Mouse (Mus musculus) layer of hippocampus, postnatal 25 days (tissue): Measurements from ENCODE around the gene Actl7a. TPM values are rescaled to one million over a fixed set of nuclear protein-coding genes. Genes with fewer than 3 reads are reported as not detected.

ENCODE experiments used
- DNase-seq, 2 experiments: peaks; one replicate each; pipeline ENCODE4 v3.0.0; 2022; ENCODE audit warnings: mixed read lengths in 2 of 2, low spot score in 1 of 2; ENCODE audit errors: extremely low spot score in 1 of 2
- total RNA-seq, 2 experiments: library from RNA; stranded (reverse); gene quantifications; 2 replicates each; pipeline ENCODE4 v1.2.3; 2021

Gene Actl7a
- not detected for total RNA-seq

GRCm38 (mm10) chr4:56743363-56744195, at the start of gene Actl7a:
TSS of gene Actl7a (plus strand) at chr4:56743413.
- no peak for DNase-seq

- DNase-seq, result no peak
Measured at GRCm38 (mm10) chr4:56696401-56696800, 46.8 kb upstream of the Actl7a start.

- no peak for DNase-seq
Measured at GRCm38 (mm10) chr4:56698671-56699070, 44.5 kb upstream of the Actl7a start.

GRCm38 (mm10) chr4:56702234-56702633, 41.0 kb upstream of the Actl7a start:
- DNase-seq, result no peak

- no peak for DNase-seq
Measured at GRCm38 (mm10) chr4:56713155-56713554, 30.1 kb upstream of the Actl7a start.

- DNase-seq, result no peak
Measured at GRCm38 (mm10) chr4:56716801-56717200, 26.4 kb upstream of the Actl7a start.

GRCm38 (mm10) chr4:56717932-56718331, 25.3 kb upstream of the Actl7a start:
- no peak for DNase-seq

- DNase-seq, result no peak
Measured at GRCm38 (mm10) chr4:56718573-56719442, 24.4 kb upstream of the Actl7a start.

- no peak for DNase-seq
Measured at GRCm38 (mm10) chr4:56719456-56719855, 23.8 kb upstream of the Actl7a start.

- no peak for DNase-seq
Measured at GRCm38 (mm10) chr4:56720403-56720802, 22.8 kb upstream of the Actl7a start.

- peak in 1 of 2 experiments; percentile 43 for DNase-seq
Measured at GRCm38 (mm10) chr4:56721469-56721868, 21.7 kb upstream of the Actl7a start.

- no peak for DNase-seq
Measured at GRCm38 (mm10) chr4:56722346-56722745, 20.9 kb upstream of the Actl7a start.

GRCm38 (mm10) chr4:56723237-56723636, 20.0 kb upstream of the Actl7a start:
- no peak for DNase-seq

GRCm38 (mm10) chr4:56725839-56726238, 17.4 kb upstream of the Actl7a start:
- no peak for DNase-seq

- no peak for DNase-seq
Measured at GRCm38 (mm10) chr4:56740020-56740485, 3.2 kb upstream of the Actl7a start, which contains the start of gene Gm26657. TSS of gene Gm26657 (plus strand) at chr4:56740070.

GRCm38 (mm10) chr4:56740611-56741010, 2.6 kb upstream of the Actl7a start:
- DNase-seq, result no peak

GRCm38 (mm10) chr4:56741041-56741493, 2.1 kb upstream of the Actl7a start, which contains the start of gene Actl7b:
TSS of gene Actl7b (minus strand) at chr4:56741443.
- no peak for DNase-seq

GRCm38 (mm10) chr4:56742698-56743097, 515 bp upstream of the Actl7a start:
- no peak for DNase-seq

- DNase-seq, result no peak
Measured at GRCm38 (mm10) chr4:56746345-56746744, 3.1 kb downstream of the Actl7a start.

- DNase-seq, result no peak
Measured at GRCm38 (mm10) chr4:56747456-56747855, 4.2 kb downstream of the Actl7a start.

GRCm38 (mm10) chr4:56756021-56756420, 12.8 kb downstream of the Actl7a start:
- DNase-seq, result no peak
